Mouse (Mus musculus): ENCODE measurements around the gene Cldnd2. TPM values are rescaled to one million over a fixed set of nuclear protein-coding genes. Genes with fewer than 3 reads are reported as not detected.

The Cldnd2 gene
- total RNA-seq, 1 experiment, result not detected

DNA sequence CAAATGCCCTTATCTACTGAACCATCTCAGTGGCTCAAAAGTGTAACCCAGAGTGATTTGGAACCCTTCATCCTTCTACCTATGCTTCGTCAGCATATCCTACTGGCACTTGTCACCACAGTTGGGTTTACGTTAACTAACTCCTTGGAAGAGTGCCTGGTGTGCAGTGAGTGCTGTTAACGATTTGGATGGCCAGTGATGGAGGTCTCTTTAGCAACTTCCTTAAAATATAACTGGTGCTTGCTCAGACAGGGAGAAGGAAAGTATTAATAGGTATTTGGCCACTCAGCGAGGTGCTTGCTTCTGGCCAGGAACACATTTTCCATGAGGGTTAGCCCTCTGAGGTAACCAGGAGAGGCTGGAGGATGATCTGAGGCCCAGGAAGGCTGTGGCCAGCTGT is 7.2 kb downstream of the Cldnd2 start:
- Histone ChIP-seq H3K4me3 (ENCODE audit: insufficient read depth in 1 of 2, low read depth in 1 of 2, low read length in 2 of 2, poor library complexity in 1 of 2, severe bottlenecking in 1 of 2) (no peak overlapping the region), H3K27ac (ENCODE audit: insufficient read depth, low read depth, low read length, poor library complexity, severe bottlenecking) (no peak overlapping the region), H3K4me1 (ENCODE audit: control insufficient read depth in 2 of 2, insufficient read depth in 2 of 2, low read length in 2 of 2, poor library complexity in 1 of 2) (peaks cover 0 to 2% of the 10 kb centered on the region in 2 experiments; a peak in 2 of 4 replicates), H3K36me3 (ENCODE audit: control insufficient read depth, insufficient read depth, low read length, poor library complexity, severe bottlenecking) (no peaks in the 10 kb centered on the region), H3K9me3 (ENCODE audit: control insufficient read depth, insufficient read depth, low read depth, low read length) (no peaks in the 10 kb centered on the region), H3K9ac (ENCODE audit: insufficient read depth, low read depth, low read length, poor library complexity, severe bottlenecking) (no peak overlapping the region)
- in situ Hi-C loops (cut with MboI; ENCODE audit: low sequenced_read_pairs in 2 of 2, unreplicated experiment in 2 of 2), result no loop called here
- no peak for DNase-seq (ENCODE audit: low read depth, low spot score)
- TF ChIP-seq ZC3H11A (IDR thresholded peaks at IDR 0.05; ENCODE audit: borderline replicate concordance, low read depth, low read length) (no peak), ZNF384 (IDR thresholded peaks at IDR 0.05; ENCODE audit: low read depth, low read length) (no peak), HCFC1 (IDR thresholded peaks at IDR 0.05; ENCODE audit: borderline replicate concordance, insufficient read depth, low read length) (no peak), CHD2 (IDR thresholded peaks at IDR 0.05; ENCODE audit: low read depth, low read length) (no peak), MAFK (IDR thresholded peaks at IDR 0.05; ENCODE audit: insufficient read depth, low read depth, low read length) (no peak)

DNA sequence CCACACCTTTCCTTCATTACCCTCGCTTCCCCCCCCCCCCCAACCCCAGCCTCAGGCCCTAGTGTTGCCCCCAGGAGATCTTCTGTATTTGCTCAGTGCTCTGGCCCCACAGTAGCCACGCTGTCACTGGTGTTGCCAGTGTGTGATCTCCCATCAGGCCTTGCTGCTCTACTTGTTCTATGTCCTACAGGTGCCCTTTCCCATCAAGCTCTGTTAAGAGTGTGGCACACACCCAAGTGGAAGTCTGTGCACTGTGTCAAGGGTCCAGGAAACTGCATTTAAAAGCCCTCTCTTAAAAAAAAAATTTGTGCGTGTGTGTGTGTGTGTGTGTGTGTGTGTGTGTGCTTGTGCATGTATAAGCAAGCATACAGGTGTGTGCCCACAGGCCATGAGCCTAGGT is 7.7 kb downstream of the Cldnd2 start:
- Histone ChIP-seq H3K9ac (ENCODE audit: insufficient read depth, low read depth, low read length, poor library complexity, severe bottlenecking) (no peak overlapping the region), H3K27ac (ENCODE audit: insufficient read depth, low read depth, low read length, poor library complexity, severe bottlenecking) (no peak overlapping the region), H3K4me3 (ENCODE audit: insufficient read depth in 1 of 2, low read depth in 1 of 2, low read length in 2 of 2, poor library complexity in 1 of 2, severe bottlenecking in 1 of 2) (no peak overlapping the region), H3K4me1 (ENCODE audit: control insufficient read depth in 2 of 2, insufficient read depth in 2 of 2, low read length in 2 of 2, poor library complexity in 1 of 2) (peaks cover 0 to 2% of the 10 kb centered on the region in 2 experiments; a peak in 2 of 4 replicates), H3K36me3 (ENCODE audit: control insufficient read depth, insufficient read depth, low read length, poor library complexity, severe bottlenecking) (no peaks in the 10 kb centered on the region), H3K9me3 (ENCODE audit: control insufficient read depth, insufficient read depth, low read depth, low read length) (no peaks in the 10 kb centered on the region)
- no peak for DNase-seq (ENCODE audit: low read depth, low spot score)
- in situ Hi-C loops (cut with MboI; ENCODE audit: low sequenced_read_pairs in 2 of 2, unreplicated experiment in 2 of 2), result no loop called here
- no peak for TF ChIP-seq CHD2 (IDR thresholded peaks at IDR 0.05; ENCODE audit: low read depth, low read length)

DNA sequence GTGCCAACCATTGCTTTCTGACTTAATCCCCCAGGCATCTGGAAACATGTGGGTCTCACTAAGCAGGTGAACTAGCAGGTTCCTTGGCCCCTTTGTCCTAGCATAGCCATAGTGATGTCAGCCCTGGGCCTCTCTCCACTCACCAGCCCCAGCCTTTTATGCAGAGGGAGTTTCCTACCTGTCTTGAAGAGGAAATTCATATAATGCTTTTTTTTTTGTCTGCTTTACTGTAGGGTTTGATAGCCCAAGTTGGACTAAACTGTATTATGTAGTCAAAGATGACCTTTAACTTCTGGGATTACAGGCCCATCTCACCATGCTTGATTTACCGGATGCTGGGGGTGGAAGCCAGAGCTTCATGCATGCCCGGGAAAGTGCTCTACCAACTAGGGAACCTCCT is 9.2 kb downstream of the Cldnd2 start:
- DNase-seq (ENCODE audit: low read depth, low spot score), result no peak
- TF ChIP-seq CHD2 (IDR thresholded peaks at IDR 0.05; ENCODE audit: low read depth, low read length), result no peak
- no peak for TF ChIP-seq MAFK (IDR thresholded peaks at IDR 0.05; ENCODE audit: insufficient read depth, low read depth, low read length)
- TF ChIP-seq ZNF384 (IDR thresholded peaks at IDR 0.05; ENCODE audit: low read depth, low read length), result no peak
- TF ChIP-seq HCFC1 (IDR thresholded peaks at IDR 0.05; ENCODE audit: borderline replicate concordance, insufficient read depth, low read length), result no peak
- no peak for TF ChIP-seq ZC3H11A (IDR thresholded peaks at IDR 0.05; ENCODE audit: borderline replicate concordance, low read depth, low read length)
- Histone ChIP-seq H3K4me3 (ENCODE audit: insufficient read depth in 1 of 2, low read depth in 1 of 2, low read length in 2 of 2, poor library complexity in 1 of 2, severe bottlenecking in 1 of 2) (no peak overlapping the region), H3K9me3 (ENCODE audit: control insufficient read depth, insufficient read depth, low read depth, low read length) (no peaks in the 10 kb centered on the region), H3K9ac (ENCODE audit: insufficient read depth, low read depth, low read length, poor library complexity, severe bottlenecking) (no peak overlapping the region), H3K4me1 (ENCODE audit: control insufficient read depth in 2 of 2, insufficient read depth in 2 of 2, low read length in 2 of 2, poor library complexity in 1 of 2) (peaks cover 0 to 2% of the 10 kb centered on the region in 2 experiments; a peak in 2 of 4 replicates), H3K36me3 (ENCODE audit: control insufficient read depth, insufficient read depth, low read length, poor library complexity, severe bottlenecking) (peaks cover 8% of the 10 kb centered on the region; the same call in 1 of the 2 replicates), H3K27ac (ENCODE audit: insufficient read depth, low read depth, low read length, poor library complexity, severe bottlenecking) (no peak overlapping the region)
- in situ Hi-C loops (cut with MboI; ENCODE audit: low sequenced_read_pairs in 2 of 2, unreplicated experiment in 2 of 2), result no loop called here

DNA sequence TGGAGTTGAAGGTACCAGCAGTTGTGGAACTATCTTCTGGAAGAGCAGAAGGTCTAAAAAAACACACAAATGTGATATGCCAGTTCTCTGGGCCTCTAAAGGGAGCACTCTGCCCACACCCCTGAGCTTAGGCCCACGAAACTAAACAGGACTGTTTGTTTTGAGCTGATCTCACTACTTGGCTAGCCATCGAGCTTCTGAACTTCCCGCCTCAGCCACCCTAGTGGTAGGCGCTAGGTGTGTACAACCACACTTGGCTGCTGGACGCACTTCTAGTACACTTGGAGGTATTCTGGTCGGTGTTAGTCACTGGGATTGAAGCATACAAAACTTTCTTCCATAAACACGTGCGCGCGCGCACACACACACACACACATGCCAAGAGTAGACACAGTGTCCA is 11.1 kb downstream of the Cldnd2 start:
- Histone ChIP-seq H3K9me3 (ENCODE audit: control insufficient read depth, insufficient read depth, low read depth, low read length) (no peaks in the 10 kb centered on the region; the same call in 1 of the 2 replicates), H3K36me3 (ENCODE audit: control insufficient read depth, insufficient read depth, low read length, poor library complexity, severe bottlenecking) (peaks cover 23% of the 10 kb centered on the region; the same call in 1 of the 2 replicates), H3K27ac (ENCODE audit: insufficient read depth, low read depth, low read length, poor library complexity, severe bottlenecking) (no peak overlapping the region), H3K4me3 (ENCODE audit: insufficient read depth in 1 of 2, low read depth in 1 of 2, low read length in 2 of 2, poor library complexity in 1 of 2, severe bottlenecking in 1 of 2) (no peak overlapping the region), H3K4me1 (ENCODE audit: control insufficient read depth in 2 of 2, insufficient read depth in 2 of 2, low read length in 2 of 2, poor library complexity in 1 of 2) (peaks cover 0 to 2% of the 10 kb centered on the region in 2 experiments; a peak in 2 of 4 replicates), H3K9ac (ENCODE audit: insufficient read depth, low read depth, low read length, poor library complexity, severe bottlenecking) (no peak overlapping the region)
- TF ChIP-seq HCFC1 (IDR thresholded peaks at IDR 0.05; ENCODE audit: borderline replicate concordance, insufficient read depth, low read length), result no peak
- TF ChIP-seq ZNF384 (IDR thresholded peaks at IDR 0.05; ENCODE audit: low read depth, low read length), result no peak
- no peak for TF ChIP-seq MAFK (IDR thresholded peaks at IDR 0.05; ENCODE audit: insufficient read depth, low read depth, low read length)
- no peak for TF ChIP-seq ZC3H11A (IDR thresholded peaks at IDR 0.05; ENCODE audit: borderline replicate concordance, low read depth, low read length)
- no peak for TF ChIP-seq CHD2 (IDR thresholded peaks at IDR 0.05; ENCODE audit: low read depth, low read length)
- DNase-seq (ENCODE audit: low read depth, low spot score), result no peak
- in situ Hi-C loops (cut with MboI; ENCODE audit: low sequenced_read_pairs in 2 of 2, unreplicated experiment in 2 of 2), result no loop called here

DNA sequence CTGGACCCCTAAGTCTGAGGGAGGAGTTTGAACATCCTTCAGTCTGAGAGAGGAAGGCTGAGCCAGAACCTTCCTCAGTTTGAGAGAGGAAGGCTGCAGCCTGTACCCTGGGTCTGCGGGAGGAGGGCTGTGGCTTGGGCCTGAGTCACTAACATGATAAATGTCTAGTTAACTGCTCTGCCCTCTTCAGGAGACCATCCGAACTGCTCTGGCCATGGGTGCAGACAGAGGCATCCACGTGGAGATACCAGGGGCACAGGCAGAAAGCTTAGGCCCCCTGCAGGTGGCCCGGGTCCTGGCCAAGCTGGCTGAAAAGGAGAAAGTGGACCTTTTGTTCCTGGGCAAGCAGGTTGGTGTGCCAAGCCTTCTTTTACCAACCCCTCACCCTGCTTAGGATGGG is 12.0 kb downstream of the Cldnd2 start:
- in situ Hi-C loops (cut with MboI; ENCODE audit: low sequenced_read_pairs in 2 of 2, unreplicated experiment in 2 of 2), result no loop called here
- H3K36me3 ChIP-seq (ENCODE audit: control insufficient read depth, insufficient read depth, low read length, poor library complexity, severe bottlenecking), result peaks cover 31% of the 10 kb centered on the region; the same call in 1 of the 2 replicates
- no peaks in the 10 kb centered on the region; the same call in 1 of the 2 replicates for H3K9me3 ChIP-seq (ENCODE audit: control insufficient read depth, insufficient read depth, low read depth, low read length)
- no peak overlapping the region for H3K4me3 ChIP-seq (ENCODE audit: insufficient read depth in 1 of 2, low read depth in 1 of 2, low read length in 2 of 2, poor library complexity in 1 of 2, severe bottlenecking in 1 of 2)
- peak; percentile 47 for DNase-seq (ENCODE audit: low read depth, low spot score)
- H3K4me1 ChIP-seq (ENCODE audit: control insufficient read depth in 2 of 2, insufficient read depth in 2 of 2, low read length in 2 of 2, poor library complexity in 1 of 2), result peaks cover 0 to 2% of the 10 kb centered on the region in 2 experiments; a peak in 2 of 4 replicates
- no peak overlapping the region for H3K9ac ChIP-seq (ENCODE audit: insufficient read depth, low read depth, low read length, poor library complexity, severe bottlenecking)
- no peak for TF ChIP-seq ZC3H11A (IDR thresholded peaks at IDR 0.05; ENCODE audit: borderline replicate concordance, low read depth, low read length)
- no peak for TF ChIP-seq CHD2 (IDR thresholded peaks at IDR 0.05; ENCODE audit: low read depth, low read length)
- no peak for TF ChIP-seq MAFK (IDR thresholded peaks at IDR 0.05; ENCODE audit: insufficient read depth, low read depth, low read length)
- TF ChIP-seq HCFC1 (IDR thresholded peaks at IDR 0.05; ENCODE audit: borderline replicate concordance, insufficient read depth, low read length), result no peak
- TF ChIP-seq ZNF384 (IDR thresholded peaks at IDR 0.05; ENCODE audit: low read depth, low read length), result no peak
- no peak overlapping the region for H3K27ac ChIP-seq (ENCODE audit: insufficient read depth, low read depth, low read length, poor library complexity, severe bottlenecking)
